Mouse (Mus musculus): ENCODE measurements at regions not wholly inside any gene's neighbourhood (a gene's known extent, or its start where the extent isn't known, plus 50 kb on each side); places are given as distances from the start of the nearest gene placed in this dataset.

DNA sequence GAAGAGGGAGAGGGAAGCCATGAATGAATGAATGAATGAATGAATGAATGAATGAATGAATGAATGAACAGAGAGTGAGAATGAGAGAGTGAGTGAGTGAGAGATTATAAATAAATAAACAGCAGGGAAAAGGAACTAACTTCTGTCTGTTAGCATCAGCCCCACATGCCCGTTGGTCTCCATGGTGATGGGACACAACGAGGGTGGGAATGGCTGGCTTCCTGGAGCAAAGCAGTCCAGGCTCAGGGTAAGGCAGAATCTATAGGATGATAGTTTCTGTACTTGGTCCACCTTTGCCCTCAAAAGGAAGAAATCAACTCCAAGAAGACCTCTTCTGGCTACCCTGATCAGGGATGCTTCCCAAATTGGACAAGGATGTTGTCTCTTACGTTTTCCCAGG, 212.2 kb downstream of the Zfp619 start:
- no peak for TF ChIP-seq POLR2A (IDR thresholded peaks at IDR 0.05; ENCODE audit: borderline replicate concordance, insufficient read depth, low read length)
- no peak for TF ChIP-seq CTCF (IDR thresholded peaks at IDR 0.05; ENCODE audit: borderline replicate concordance, insufficient read depth, low read depth, low read length)

Data from cerebellum, adult 2 months (tissue).